Mouse (Mus musculus) left cerebral cortex, postnatal 10 days (tissue): ENCODE data around the gene Soga1. TPM values are rescaled to one million over a fixed set of nuclear protein-coding genes. Genes with fewer than 3 reads are reported as not detected.

Source experiments
- DNase-seq, 2 experiments: peaks; one replicate each; pipeline ENCODE4 v3.0.0; 2021 to 2022; ENCODE audit warnings: low spot score in 2 of 2, mixed read lengths in 1 of 2; ENCODE audit errors: extremely low spot score in 1 of 2
- intact Hi-C: fragments of 180-260 bp; cut with DNase I; formaldehyde crosslinking; loops from one replicate; pipeline ENCODE4 v1.15.1; 2025
- total RNA-seq, 2 experiments: library from RNA; stranded (reverse); gene quantifications; 2 replicates each; pipeline ENCODE4 v1.2.3; 2021

Soga1 gene
- total RNA-seq, 2 experiments from 2014 or later: 61.2 to 61.4 TPM

- intact Hi-C loops: no loop called here
Measured at GRCm38 (mm10) chr2:156970253-156970652, 108.8 kb downstream of the Soga1 start.

GRCm38 (mm10) chr2:156968501-156968900 is 110.6 kb downstream of the Soga1 start:
- DNase-seq: no peak
- intact Hi-C loops: no loop called here

More at GRCm38 (mm10) chr2:156970253-156970652, 108.8 kb downstream of the Soga1 start:
- no peak for DNase-seq

- intact Hi-C loops: no loop called here
- DNase-seq: no peak
Measured at GRCm38 (mm10) chr2:156967388-156967787, 111.7 kb downstream of the Soga1 start.

Other genes starting within 250 kb of the Soga1 start
- 1 to 10 TPM; 1.8 to 3.1 TPM for gene Tgif2, start 239.2 kb downstream of the Soga1 start, total RNA-seq
- 1 to 10 TPM; 2.4 to 3.6 TPM for gene 4930518I15Rik, start 221.3 kb downstream of the Soga1 start, total RNA-seq
- gene Rab5if, start 216.1 kb downstream of the Soga1 start, total RNA-seq: 100 to 1,000 TPM; 119 to 121 TPM
- gene Sla2, start 192.1 kb downstream of the Soga1 start, total RNA-seq: not detected
- 100 to 1,000 TPM; 581 to 586 TPM for gene Ndrg3, start 87.2 kb downstream of the Soga1 start, total RNA-seq
- gene Dsn1, start 72.1 kb downstream of the Soga1 start, total RNA-seq: 1 to 10 TPM; 5.9 to 7.1 TPM
- not detected for gene Tldc2, start 7.8 kb upstream of the Soga1 start, total RNA-seq
- gene Samhd1, start 56.0 kb upstream of the Soga1 start, total RNA-seq: 10 to 100 TPM; 16.7 to 17.4 TPM
- 1 to 10 TPM; 2.1 to 2.5 TPM for gene Rbl1, start 125.3 kb upstream of the Soga1 start, total RNA-seq
- 100 to 1,000 TPM; 141 to 143 TPM for gene Rpn2, start 199.8 kb upstream of the Soga1 start, total RNA-seq
- gene Mroh8, start 200.3 kb upstream of the Soga1 start, total RNA-seq: under 1 TPM; 0.59 to 0.60 TPM